Mouse (Mus musculus): ENCODE data around the gene Rasgrp1. TPM values are rescaled to one million over a fixed set of nuclear protein-coding genes. Genes with fewer than 3 reads are reported as not detected.

The Rasgrp1 gene
- polyA plus RNA-seq, 1 experiment from 2014 or later: 0.86 TPM

DNA sequence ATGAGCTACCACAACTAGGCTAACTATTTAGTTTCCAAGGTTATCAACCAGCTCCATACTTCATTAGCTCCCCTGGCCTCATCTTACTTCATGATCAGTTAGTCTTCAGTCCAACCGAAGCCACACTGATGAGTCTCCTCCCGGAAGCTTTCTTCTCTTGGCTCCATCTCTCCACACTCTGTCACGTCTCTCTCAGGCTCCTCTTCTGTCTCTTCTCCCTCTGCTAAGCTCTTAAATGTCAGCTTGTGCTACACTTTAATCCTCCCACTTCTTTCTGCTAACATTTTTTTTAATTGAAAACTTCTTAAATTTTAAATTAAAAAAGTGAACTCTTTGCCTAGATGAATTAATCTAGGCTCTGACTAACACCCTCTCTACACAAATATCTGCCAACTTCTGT, 34.8 kb downstream of the Rasgrp1 start:
- Histone ChIP-seq H3K9ac (replicated peaks; ENCODE audit: low read length) (no peak overlapping the region), H3K36me3 (replicated peaks; ENCODE audit: control insufficient read depth, insufficient read depth, low read depth, low read length) (no peaks in the 10 kb centered on the region), H3K4me2 (ENCODE audit: low read depth, low read length) (no peak overlapping the region), H3K4me3 (ENCODE audit: low read depth, low read length) (no peak overlapping the region), H3K4me1 (ENCODE audit: control insufficient read depth, insufficient read depth, low read length) (no peaks in the 10 kb centered on the region), H3K27me3 (ENCODE audit: control insufficient read depth, insufficient read depth, low read length) (no peaks in the 10 kb centered on the region), H3K27ac (replicated peaks; ENCODE audit: low read depth, low read length) (no peak overlapping the region), H3K9me3 (replicated peaks; ENCODE audit: control insufficient read depth, low read length) (no peaks in the 10 kb centered on the region)
- 86% methylated on average over 3 of the region's 3 CpGs for WGBS
- ATAC-seq (replicated peaks; ENCODE audit: insufficient number of reproducible peaks, low FRiP score, low TSS enrichment, low read depth) (no peak), DNase-seq (ENCODE audit: low spot score) (no peak)

DNA sequence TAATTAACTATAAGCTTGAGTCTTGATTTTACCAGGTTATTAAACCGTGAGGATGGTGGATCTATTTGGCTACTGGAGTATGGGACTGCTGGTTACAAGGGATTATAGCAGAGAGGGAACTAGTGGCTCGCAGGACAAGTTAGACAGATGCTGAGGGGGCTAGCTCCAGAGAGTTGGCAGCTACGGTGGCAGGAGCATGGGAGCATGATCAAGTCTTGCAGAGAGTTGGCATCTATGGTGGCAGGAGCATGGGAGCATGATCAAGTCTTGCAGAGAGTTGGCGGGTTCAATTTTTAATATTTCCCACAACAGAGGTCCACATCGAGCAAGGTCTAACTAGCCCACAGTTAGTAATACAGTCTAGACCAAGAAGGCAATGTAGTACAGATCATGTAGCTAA, 37.9 kb downstream of the Rasgrp1 start:
- no peak overlapping the region for H3K9ac ChIP-seq (replicated peaks; ENCODE audit: low read length)
- no peaks in the 10 kb centered on the region for H3K36me3 ChIP-seq (replicated peaks; ENCODE audit: control insufficient read depth, insufficient read depth, low read depth, low read length)
- H3K4me2 ChIP-seq (ENCODE audit: low read depth, low read length): no peak overlapping the region
- DNase-seq (ENCODE audit: low spot score): no peak
- H3K9me3 ChIP-seq (replicated peaks; ENCODE audit: control insufficient read depth, low read length): no peaks in the 10 kb centered on the region
- no peaks in the 10 kb centered on the region for H3K27me3 ChIP-seq (ENCODE audit: control insufficient read depth, insufficient read depth, low read length)
- WGBS: 92% methylated on average over 5 of the region's 5 CpGs
- no peaks in the 10 kb centered on the region for H3K4me1 ChIP-seq (ENCODE audit: control insufficient read depth, insufficient read depth, low read length)
- H3K27ac ChIP-seq (replicated peaks; ENCODE audit: low read depth, low read length): no peak overlapping the region
- H3K4me3 ChIP-seq (ENCODE audit: low read depth, low read length): no peak overlapping the region
- no peak for ATAC-seq (replicated peaks; ENCODE audit: insufficient number of reproducible peaks, low FRiP score, low TSS enrichment, low read depth)

DNA sequence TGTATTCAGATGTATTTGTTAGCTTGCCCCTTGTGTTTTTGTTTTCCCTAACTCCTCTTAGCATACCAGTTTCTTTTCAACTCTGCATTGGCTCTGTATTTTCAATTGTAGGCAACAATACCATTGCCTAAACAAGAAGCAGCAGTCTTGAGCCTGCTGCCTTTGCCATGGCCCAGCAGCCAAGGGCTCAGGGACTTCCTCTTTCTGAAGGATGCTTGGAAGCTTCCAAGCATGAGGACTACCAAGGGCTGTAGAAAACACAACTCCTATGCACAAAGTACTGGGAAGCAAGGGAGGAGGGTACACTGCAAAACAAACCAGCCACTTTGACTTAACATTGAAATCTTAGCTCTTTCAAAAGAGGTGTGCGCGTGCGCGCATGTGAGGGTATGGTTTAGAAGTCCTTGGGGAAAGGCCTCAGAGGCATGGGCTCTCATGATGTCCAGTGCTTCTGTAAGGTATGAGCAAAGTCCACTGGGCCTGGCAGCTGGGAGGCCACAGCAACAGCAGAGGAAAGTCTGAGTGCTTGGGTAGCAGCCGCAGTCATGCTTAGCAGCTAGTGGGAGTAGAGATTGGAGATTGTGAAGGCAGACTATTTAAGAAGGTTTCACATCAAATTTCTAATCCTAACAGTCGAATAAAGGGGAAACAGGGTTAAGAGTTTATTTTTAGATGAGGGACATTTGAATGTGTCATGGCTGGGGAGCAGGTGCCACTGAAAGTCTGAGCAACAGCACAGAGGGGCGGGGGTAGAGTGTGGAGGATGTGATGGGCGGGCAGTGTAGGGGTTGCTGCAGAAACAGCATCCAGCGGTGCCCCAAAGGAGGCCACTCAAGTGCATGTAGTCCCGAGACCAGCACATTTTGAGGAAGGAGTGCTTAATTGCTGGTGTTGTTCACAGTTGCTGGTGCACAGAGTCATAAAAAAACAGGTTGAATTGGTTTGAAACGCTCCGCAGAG, 39.1 kb downstream of the Rasgrp1 start:
- H3K9me3 ChIP-seq (replicated peaks; ENCODE audit: control insufficient read depth, low read length): no peaks in the 10 kb centered on the region
- no peaks in the 10 kb centered on the region for H3K27me3 ChIP-seq (ENCODE audit: control insufficient read depth, insufficient read depth, low read length)
- H3K4me1 ChIP-seq (ENCODE audit: control insufficient read depth, insufficient read depth, low read length): no peaks in the 10 kb centered on the region
- no peaks in the 10 kb centered on the region for H3K36me3 ChIP-seq (replicated peaks; ENCODE audit: control insufficient read depth, insufficient read depth, low read depth, low read length)
- no peak overlapping the region for H3K9ac ChIP-seq (replicated peaks; ENCODE audit: low read length)
- no peak overlapping the region for H3K27ac ChIP-seq (replicated peaks; ENCODE audit: low read depth, low read length)
- no peak overlapping the region for H3K4me3 ChIP-seq (ENCODE audit: low read depth, low read length)
- ATAC-seq (replicated peaks; ENCODE audit: insufficient number of reproducible peaks, low FRiP score, low TSS enrichment, low read depth) (no peak), DNase-seq (ENCODE audit: low spot score) (no peak)
- 89% methylated on average over 12 of the region's 12 CpGs for WGBS
- no peak overlapping the region for H3K4me2 ChIP-seq (ENCODE audit: low read depth, low read length)

DNA sequence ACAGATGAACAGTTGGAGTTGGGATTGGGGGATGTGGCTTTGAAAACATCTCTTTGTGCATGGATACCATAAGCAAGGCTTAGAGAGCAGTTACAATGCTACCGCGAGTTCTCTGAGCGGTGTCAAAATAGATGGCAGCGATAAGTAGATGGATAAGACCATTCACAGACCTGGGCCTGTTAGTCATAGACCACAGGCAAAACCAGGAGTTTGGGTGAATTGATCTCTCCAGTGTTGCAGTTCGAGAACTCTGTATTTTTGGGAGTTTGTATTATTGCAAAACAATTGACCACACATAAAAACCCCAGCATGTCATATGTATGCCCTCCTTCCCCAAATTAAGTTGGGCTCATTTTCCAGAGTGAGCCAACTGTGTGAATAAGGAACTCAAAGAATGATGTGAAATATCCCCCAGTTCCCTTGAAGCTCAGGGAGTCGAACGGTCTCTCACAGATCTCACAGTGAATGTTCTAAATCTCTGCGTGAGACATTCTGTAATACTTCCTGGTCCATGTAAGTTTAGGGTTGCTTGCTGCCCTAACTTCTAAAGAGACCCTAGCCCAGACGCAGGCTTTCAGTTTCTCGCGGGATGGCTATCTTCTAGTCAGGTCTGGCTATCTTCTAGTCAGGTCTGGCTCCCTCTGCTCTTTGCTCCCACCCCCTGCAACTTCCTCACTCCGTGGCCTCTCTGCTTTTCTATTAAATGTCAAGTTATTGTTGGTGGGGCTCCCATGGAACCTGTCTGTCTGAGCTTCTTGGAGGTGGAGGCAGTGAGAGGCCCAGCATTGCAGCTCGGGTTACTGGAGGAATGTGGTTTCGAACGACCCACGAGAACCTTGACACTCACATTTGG, 43.0 kb downstream of the Rasgrp1 start:
- no peak for DNase-seq (ENCODE audit: low spot score)
- H3K4me2 ChIP-seq (ENCODE audit: low read depth, low read length): no peak overlapping the region
- ATAC-seq (replicated peaks; ENCODE audit: insufficient number of reproducible peaks, low FRiP score, low TSS enrichment, low read depth): no peak
- no peak overlapping the region for H3K9ac ChIP-seq (replicated peaks; ENCODE audit: low read length)
- H3K4me1 ChIP-seq (ENCODE audit: control insufficient read depth, insufficient read depth, low read length): no peaks in the 10 kb centered on the region
- H3K27me3 ChIP-seq (ENCODE audit: control insufficient read depth, insufficient read depth, low read length): no peaks in the 10 kb centered on the region
- no peak overlapping the region for H3K27ac ChIP-seq (replicated peaks; ENCODE audit: low read depth, low read length)
- H3K4me3 ChIP-seq (ENCODE audit: low read depth, low read length): no peak overlapping the region
- H3K36me3 ChIP-seq (replicated peaks; ENCODE audit: control insufficient read depth, insufficient read depth, low read depth, low read length): no peaks in the 10 kb centered on the region
- 82% methylated on average over 16 of the region's 16 CpGs for WGBS
- H3K9me3 ChIP-seq (replicated peaks; ENCODE audit: control insufficient read depth, low read length): no peaks in the 10 kb centered on the region

DNA sequence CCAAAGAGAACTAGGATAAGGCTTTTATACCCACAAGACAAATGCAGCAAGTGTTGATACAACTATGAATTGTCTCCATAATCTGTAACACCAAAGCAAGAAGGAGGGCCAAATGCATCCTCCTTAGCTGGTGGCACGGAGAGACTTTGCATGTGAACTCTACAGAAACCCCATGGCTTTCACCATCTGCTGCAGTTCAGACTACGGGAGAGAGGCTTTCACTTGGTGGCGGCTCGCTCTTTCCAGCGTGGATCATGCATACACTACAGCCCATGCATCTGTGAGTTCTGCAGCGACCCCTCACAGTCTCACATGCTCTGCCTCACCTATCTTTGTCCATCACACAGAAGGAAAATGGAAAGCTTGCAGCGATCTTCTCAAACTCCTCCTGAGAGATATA, 54.5 kb downstream of the Rasgrp1 start:
- Histone ChIP-seq H3K36me3 (replicated peaks; ENCODE audit: control insufficient read depth, insufficient read depth, low read depth, low read length) (no peaks in the 10 kb centered on the region), H3K9me3 (replicated peaks; ENCODE audit: control insufficient read depth, low read length) (no peaks in the 10 kb centered on the region), H3K9ac (replicated peaks; ENCODE audit: low read length) (no peak overlapping the region), H3K4me2 (ENCODE audit: low read depth, low read length) (no peak overlapping the region), H3K4me3 (ENCODE audit: low read depth, low read length) (no peak overlapping the region), H3K4me1 (ENCODE audit: control insufficient read depth, insufficient read depth, low read length) (no peaks in the 10 kb centered on the region), H3K27ac (replicated peaks; ENCODE audit: low read depth, low read length) (no peak overlapping the region), H3K27me3 (ENCODE audit: control insufficient read depth, insufficient read depth, low read length) (no peaks in the 10 kb centered on the region)
- DNase-seq (ENCODE audit: low spot score) (no peak), ATAC-seq (replicated peaks; ENCODE audit: insufficient number of reproducible peaks, low FRiP score, low TSS enrichment, low read depth) (no peak)
- WGBS: 92% methylated on average over 7 of the region's 7 CpGs

DNA sequence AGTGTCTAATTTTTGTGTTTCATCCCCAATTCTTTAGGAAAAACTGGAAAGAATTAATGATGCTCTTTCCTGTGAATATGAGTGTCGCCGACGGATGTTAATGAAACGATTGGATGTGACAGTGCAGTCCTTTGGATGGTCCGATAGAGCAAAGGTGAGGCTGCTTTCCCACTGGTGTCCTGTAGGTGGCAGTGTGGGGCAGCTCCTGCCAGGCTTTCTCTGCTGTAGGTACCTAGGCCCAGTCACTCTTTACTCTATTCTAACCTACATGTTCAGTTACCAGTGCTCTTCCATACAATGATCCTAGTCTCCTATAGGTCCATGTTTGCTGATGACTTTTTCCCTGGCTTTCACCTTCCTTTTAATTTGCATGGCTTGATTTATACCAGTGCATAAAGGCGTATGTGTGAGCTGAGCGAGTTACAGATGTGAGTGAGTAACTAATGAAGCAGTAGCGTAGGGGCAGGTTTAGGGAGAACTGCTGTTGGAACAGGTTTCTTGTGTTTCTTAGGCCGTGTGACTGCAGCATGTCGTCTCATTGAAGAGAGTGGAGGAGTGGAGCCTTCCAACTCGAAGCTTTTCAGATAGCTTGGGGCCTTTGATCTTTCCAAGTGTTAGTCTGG, 78.9 kb downstream of the Rasgrp1 start:
- Histone ChIP-seq H3K4me1 (ENCODE audit: control insufficient read depth, insufficient read depth, low read length) (no peaks in the 10 kb centered on the region), H3K27ac (replicated peaks; ENCODE audit: low read depth, low read length) (no peak overlapping the region), H3K9me3 (replicated peaks; ENCODE audit: control insufficient read depth, low read length) (no peaks in the 10 kb centered on the region), H3K4me2 (ENCODE audit: low read depth, low read length) (no peak overlapping the region), H3K27me3 (ENCODE audit: control insufficient read depth, insufficient read depth, low read length) (no peaks in the 10 kb centered on the region), H3K4me3 (ENCODE audit: low read depth, low read length) (no peak overlapping the region), H3K36me3 (replicated peaks; ENCODE audit: control insufficient read depth, insufficient read depth, low read depth, low read length) (peaks cover 4% of the 10 kb centered on the region), H3K9ac (replicated peaks; ENCODE audit: low read length) (no peak overlapping the region)
- ATAC-seq (replicated peaks; ENCODE audit: insufficient number of reproducible peaks, low FRiP score, low TSS enrichment, low read depth): no peak
- WGBS: 70% methylated on average over 11 of the region's 11 CpGs
- DNase-seq (ENCODE audit: low spot score): peak; percentile 72

DNA sequence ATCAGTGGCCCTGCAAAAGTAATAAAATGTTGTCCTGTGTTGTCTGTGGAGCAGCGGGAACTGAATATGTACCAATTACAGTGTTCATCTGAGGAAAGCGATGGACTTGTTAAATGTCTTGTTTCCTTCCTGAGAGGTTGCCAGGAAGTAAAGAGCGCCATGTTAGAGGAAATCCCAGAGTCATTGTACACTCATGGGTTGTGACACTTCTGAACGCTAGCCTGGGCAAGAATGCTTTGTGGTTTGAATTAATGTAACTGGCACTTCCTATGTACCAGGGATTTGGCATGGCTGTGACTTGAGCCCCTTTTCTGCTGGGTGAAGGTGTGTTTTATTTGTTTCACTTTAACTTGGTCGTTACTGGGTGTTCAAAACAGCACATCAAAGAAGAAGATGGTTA, 80.6 kb downstream of the Rasgrp1 start:
- DNase-seq (ENCODE audit: low spot score) (no peak), ATAC-seq (replicated peaks; ENCODE audit: insufficient number of reproducible peaks, low FRiP score, low TSS enrichment, low read depth) (no peak)
- no peak overlapping the region for H3K4me3 ChIP-seq (ENCODE audit: low read depth, low read length)
- H3K9ac ChIP-seq (replicated peaks; ENCODE audit: low read length): no peak overlapping the region
- H3K36me3 ChIP-seq (replicated peaks; ENCODE audit: control insufficient read depth, insufficient read depth, low read depth, low read length): peaks cover 4% of the 10 kb centered on the region
- no peak overlapping the region for H3K27ac ChIP-seq (replicated peaks; ENCODE audit: low read depth, low read length)
- no peaks in the 10 kb centered on the region for H3K9me3 ChIP-seq (replicated peaks; ENCODE audit: control insufficient read depth, low read length)
- 88% methylated on average over 5 of the region's 5 CpGs for WGBS
- H3K4me1 ChIP-seq (ENCODE audit: control insufficient read depth, insufficient read depth, low read length): no peaks in the 10 kb centered on the region
- no peaks in the 10 kb centered on the region for H3K27me3 ChIP-seq (ENCODE audit: control insufficient read depth, insufficient read depth, low read length)
- no peak overlapping the region for H3K4me2 ChIP-seq (ENCODE audit: low read depth, low read length)

Measured in embryonic facial prominence, embryonic 11.5 days (tissue).